ENCODE assay signal across 9 mouse cellular contexts in the genomic region with DNA sequence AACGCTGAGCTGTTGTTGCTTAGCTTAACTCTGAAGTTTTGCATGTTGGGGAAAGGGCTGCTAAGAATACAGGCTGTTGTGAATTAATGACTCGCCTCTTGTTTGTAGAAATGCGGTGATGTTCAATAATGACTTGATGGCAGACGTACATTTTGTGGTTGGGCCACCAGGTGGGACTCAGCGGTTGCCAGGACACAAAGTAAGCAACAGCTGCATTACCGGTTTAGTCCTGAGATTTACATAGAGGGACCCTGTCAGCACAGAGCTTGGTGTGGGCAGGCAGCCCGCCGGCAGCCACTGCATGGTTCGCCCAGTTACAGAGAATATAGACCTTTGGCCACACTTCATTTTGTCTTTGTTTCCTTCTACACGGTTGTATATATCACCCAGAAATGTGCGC. TPM values are rescaled to one million over a fixed set of nuclear protein-coding genes. Genes with fewer than 3 reads are reported as not detected.
DNase-seq lines count a peak whose midpoint lies in the region; ATAC-seq and TF ChIP-seq lines count a peak whose summit lies in the region.
"Had no signal": no experiment of that assay in that cellular context is flagged by ENCODE, and none has a peak within 500 bp of the region (broad histone marks: within the 10 kb centered on the region; RNA-seq: fewer than 3 reads in every experiment).

No protein-coding gene starts in this region.

- TF ChIP-seq POLR2A in small intestine, adult 2 months (IDR thresholded peaks at IDR 0.05; ENCODE audit: low read depth, low read length), result no peak

- no peak overlapping the region for H3K4me2 ChIP-seq in neural tube, embryonic 11.5 days (ENCODE audit: low read depth)
- H3K4me2 ChIP-seq in embryonic facial prominence, embryonic 15.5 days (replicated peaks), result peak overlapping the region; percentile 41

- no peaks in the 10 kb centered on the region for H3K9me3 ChIP-seq in neural tube, embryonic 11.5 days (ENCODE audit: control insufficient read depth, low read length)
- H3K9me3 ChIP-seq in embryonic facial prominence, embryonic 15.5 days (replicated peaks), result no peaks in the 10 kb centered on the region
- H3K9me3 ChIP-seq: liver, embryonic 13.5 days had no signal

- DNase-seq in neural tube, embryonic 11.5 days (ENCODE audit: low spot score), result peak; percentile 23
- DNase-seq in neural tube, embryonic 10.5 days (ENCODE audit: extremely low spot score, low spot score), result no peak
- DNase-seq in kidney, postnatal 10 days, result peak; percentile 33
- no peak for DNase-seq in spleen, postnatal 4 days (ENCODE audit: low spot score in 2 of 2)
- no peak for DNase-seq in adrenal gland, postnatal 4 days (ENCODE audit: low spot score in 2 of 2)
- no peak for DNase-seq in adrenal gland, postnatal 25 days
- DNase-seq: liver, embryonic 13.5 days had no signal

- H3K9ac ChIP-seq in neural tube, embryonic 11.5 days (ENCODE audit: low read length), result no peak overlapping the region
- peak overlapping the region; percentile 21; the same call in 1 of the 2 replicates for H3K9ac ChIP-seq in embryonic facial prominence, embryonic 15.5 days
- H3K9ac ChIP-seq: liver, embryonic 13.5 days had no signal

- no peak overlapping the region for H3K4me3 ChIP-seq in neural tube, embryonic 11.5 days (ENCODE audit: low read depth, low read length)
- peak overlapping the region; percentile 40 for H3K4me3 ChIP-seq in embryonic facial prominence, embryonic 15.5 days (replicated peaks)
- H3K4me3 ChIP-seq in small intestine, adult 2 months (ENCODE audit: low read depth, low read length), result peak overlapping the region; percentile 44
- H3K4me3 ChIP-seq: liver, embryonic 13.5 days had no signal

- peaks cover 4% of the 10 kb centered on the region for H3K36me3 ChIP-seq in neural tube, embryonic 11.5 days (ENCODE audit: control insufficient read depth, insufficient read depth, low read length)
- H3K36me3 ChIP-seq in embryonic facial prominence, embryonic 15.5 days, result peaks cover 15% of the 10 kb centered on the region
- H3K36me3 ChIP-seq in small intestine, adult 2 months (ENCODE audit: control insufficient read depth, insufficient read depth, low read length), result peaks cover 11% of the 10 kb centered on the region

- peaks cover 5% of the 10 kb centered on the region; the same call in 1 of the 2 replicates for H3K4me1 ChIP-seq in neural tube, embryonic 11.5 days (ENCODE audit: control insufficient read depth, insufficient read depth, low read length)
- H3K4me1 ChIP-seq in embryonic facial prominence, embryonic 15.5 days, result peaks cover 49% of the 10 kb centered on the region
- peaks cover under 1% of the 10 kb centered on the region; the same call in 1 of the 2 replicates for H3K4me1 ChIP-seq in small intestine, adult 2 months (ENCODE audit: control insufficient read depth, insufficient read depth, insufficient read length, low read length)

- 56% methylated on average over 11 of the region's 11 CpGs for WGBS in neural tube, embryonic 11.5 days
- WGBS in embryonic facial prominence, embryonic 15.5 days, result 30% methylated on average over 11 of the region's 11 CpGs
- WGBS in small intestine, adult 2 months, result 59% methylated on average over 11 of the region's 11 CpGs

- H3K27me3 ChIP-seq in neural tube, embryonic 11.5 days (ENCODE audit: control insufficient read depth, insufficient read depth, low read length), result no peaks in the 10 kb centered on the region
- no peaks in the 10 kb centered on the region for H3K27me3 ChIP-seq in embryonic facial prominence, embryonic 15.5 days
- H3K27me3 ChIP-seq in small intestine, adult 2 months (ENCODE audit: control insufficient read depth, insufficient read depth, low read length), result no peaks in the 10 kb centered on the region
- H3K27me3 ChIP-seq: liver, embryonic 13.5 days had no signal

- no peak for TF ChIP-seq CTCF in small intestine, adult 2 months (IDR thresholded peaks at IDR 0.05; ENCODE audit: extremely low read depth, insufficient read length, insufficient replicate concordance, low read depth, low read length)

- ATAC-seq in neural tube, embryonic 11.5 days (ENCODE audit: insufficient read depth, low FRiP score, low TSS enrichment), result 0 out of 2 replicates have a peak, but pooled peaks have one; percentile 20
- peak; percentile 30; the same call in 1 of the 2 replicates for ATAC-seq in embryonic facial prominence, embryonic 15.5 days (ENCODE audit: insufficient number of reproducible peaks, low FRiP score, low TSS enrichment, low read depth)

- H3K27ac ChIP-seq in neural tube, embryonic 11.5 days (ENCODE audit: low read depth, low read length), result no peak overlapping the region
- H3K27ac ChIP-seq in embryonic facial prominence, embryonic 15.5 days (replicated peaks), result peak overlapping the region; percentile 78
- H3K27ac ChIP-seq in small intestine, adult 2 months (ENCODE audit: insufficient read depth, low read depth, low read length), result peak overlapping the region; percentile 65; the same call in 1 of the 2 replicates
- H3K27ac ChIP-seq: liver, embryonic 13.5 days had no signal

RNA-seq across cellular contexts. Expression of gene Btbd3, which starts 23.3 kb away (rescaled TPM):
- 19.6 and 20.7 TPM in 2 replicates for polyA plus RNA-seq in neural tube, embryonic 11.5 days (2014; fragmentation: Nextera tagmentation; extraction: Ambion mirVana)
- polyA plus RNA-seq in embryonic facial prominence, embryonic 15.5 days (2015; fragmentation: Nextera tagmentation; extraction: Ambion mirVana), result 22.7 and 24.3 TPM in 2 replicates
- 2.8 and 3.3 TPM in 2 replicates for polyA plus RNA-seq in small intestine, adult 2 months (2012; rRNA removed)
- 10 to 100 TPM; 27.7 to 28.5 TPM for total RNA-seq in adrenal gland, postnatal 4 days (2021)
- 20.9 and 24.6 TPM in 2 replicates for total RNA-seq in adrenal gland, postnatal 25 days (2021)

Comparison
In these comparisons a context has a peak if more than half of its experiments do, and no peak if none do; other contexts are left out.
1. DNase-seq: peak in neural tube, embryonic 11.5 days (single experiment) and kidney, postnatal 10 days (single experiment); none in neural tube, embryonic 10.5 days (single experiment), spleen, postnatal 4 days (0 of 2), adrenal gland, postnatal 4 days (0 of 2) and adrenal gland, postnatal 25 days (single experiment).